Mouse (Mus musculus) CH12F3 (cell line): ENCODE data around the gene B4galt1.

Experiments used
- in situ Hi-C: fragments of 300-500 bp; cut with MboI; formaldehyde crosslinking; loops from 2 replicates; pipeline ENCODE4 v1.14.3; 2020; ENCODE audit warnings: low sequenced_read_pairs

Gene B4galt1

DNA sequence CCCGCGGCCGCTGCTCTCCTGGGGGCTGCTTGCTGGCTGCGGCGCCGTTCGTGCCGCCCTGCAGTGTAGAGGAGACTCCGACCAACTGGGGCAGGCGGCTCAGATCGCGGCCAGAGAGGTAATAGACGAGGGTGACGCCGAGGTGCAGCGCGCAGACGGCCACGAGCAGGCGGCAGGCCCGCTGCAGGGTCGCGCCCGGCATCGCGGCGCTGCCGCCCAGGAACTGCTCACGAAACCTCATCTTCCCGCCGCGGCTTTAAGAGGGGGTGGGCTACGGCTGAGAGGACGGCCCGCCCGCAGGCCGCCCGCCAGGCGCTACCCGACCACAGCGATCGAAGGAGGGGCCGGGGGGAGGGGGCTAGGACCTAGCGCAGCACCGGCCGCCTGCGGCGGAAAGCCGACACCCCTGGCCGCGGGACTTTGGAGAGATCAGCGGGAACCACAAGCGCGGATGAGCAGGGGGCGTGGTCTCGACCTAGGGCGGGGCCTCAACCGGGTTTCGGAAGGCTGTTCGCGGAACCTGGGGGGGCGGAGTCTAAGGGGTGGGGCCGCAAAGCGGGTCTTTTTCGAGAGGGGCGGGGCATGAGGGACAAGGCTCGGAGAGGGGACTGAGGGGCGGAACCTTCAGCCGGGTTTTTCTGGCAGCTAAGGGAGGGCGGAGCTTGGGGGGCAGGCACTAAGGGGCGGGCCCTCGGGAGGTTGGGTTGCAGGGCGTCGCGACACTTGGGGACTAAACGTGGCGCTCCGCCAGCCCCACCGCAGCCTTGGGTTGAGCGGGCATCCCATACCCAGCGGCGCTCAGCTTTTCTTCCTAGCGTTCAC lies at the start of gene B4galt1:
B4galt1 (minus strand) TSS at position 441 of the 822 bp plus-strand sequence.
- in situ Hi-C loops, result no loop called here

DNA sequence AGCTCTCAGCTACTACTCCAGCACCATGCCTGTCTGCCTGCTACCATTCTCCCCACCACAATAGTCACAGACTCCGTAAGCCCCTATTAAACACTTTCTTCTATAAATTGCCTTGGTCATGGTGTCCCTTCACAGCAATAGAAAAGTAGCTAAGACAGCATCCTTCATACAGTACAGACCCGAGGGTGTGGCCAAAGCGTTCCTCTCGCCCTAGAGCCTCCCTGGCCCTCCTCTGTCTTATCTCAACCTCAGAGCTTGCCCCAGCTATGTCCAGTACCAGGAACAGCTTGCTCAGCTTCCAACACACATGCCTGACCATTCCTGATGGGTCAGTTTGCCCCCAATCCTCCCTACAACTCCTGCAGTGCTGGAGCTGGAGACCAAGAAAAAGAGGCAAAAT lies 46.8 kb upstream of the B4galt1 start:
- in situ Hi-C loops, result no loop called here

DNA sequence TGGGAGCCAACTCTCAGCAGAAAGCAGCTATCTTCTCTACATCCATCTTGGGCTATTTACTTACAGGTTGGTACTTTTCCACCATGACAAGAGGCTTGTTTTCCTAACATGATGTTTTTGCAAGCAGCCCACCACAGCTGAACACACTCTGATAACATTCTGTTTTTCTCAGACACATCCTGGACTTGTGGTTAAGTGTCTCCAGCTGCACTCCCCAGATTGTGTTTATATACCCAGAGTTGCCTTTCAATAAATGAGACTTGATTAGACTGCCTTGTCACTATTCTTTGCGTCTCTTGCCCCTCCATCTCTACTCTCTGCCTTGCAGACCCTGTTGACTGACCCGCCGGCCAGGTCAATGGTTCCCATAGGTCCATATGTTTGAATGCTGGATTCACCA lies 46.3 kb upstream of the B4galt1 start:
- in situ Hi-C loops, result no loop called here

DNA sequence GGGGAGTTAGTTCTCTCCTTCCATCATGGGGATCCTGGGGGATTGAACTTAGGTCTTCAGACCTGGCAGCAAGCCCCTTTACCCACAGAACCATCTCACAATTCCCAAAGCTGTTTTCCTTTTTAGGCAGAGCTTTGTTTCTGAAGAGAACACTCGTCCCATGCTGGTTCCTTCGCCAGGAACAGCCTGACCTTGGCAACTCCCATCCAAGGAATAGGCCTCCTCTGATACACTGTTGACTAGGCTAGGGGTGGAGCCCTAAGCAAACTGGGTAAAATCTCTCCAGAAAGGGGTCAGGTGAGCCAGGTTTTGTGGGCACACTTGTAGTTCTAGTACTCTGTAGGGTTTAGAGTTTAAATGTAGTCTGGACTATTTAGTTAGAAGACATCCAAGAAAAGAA lies 45.5 kb upstream of the B4galt1 start:
- in situ Hi-C loops, result no loop called here

DNA sequence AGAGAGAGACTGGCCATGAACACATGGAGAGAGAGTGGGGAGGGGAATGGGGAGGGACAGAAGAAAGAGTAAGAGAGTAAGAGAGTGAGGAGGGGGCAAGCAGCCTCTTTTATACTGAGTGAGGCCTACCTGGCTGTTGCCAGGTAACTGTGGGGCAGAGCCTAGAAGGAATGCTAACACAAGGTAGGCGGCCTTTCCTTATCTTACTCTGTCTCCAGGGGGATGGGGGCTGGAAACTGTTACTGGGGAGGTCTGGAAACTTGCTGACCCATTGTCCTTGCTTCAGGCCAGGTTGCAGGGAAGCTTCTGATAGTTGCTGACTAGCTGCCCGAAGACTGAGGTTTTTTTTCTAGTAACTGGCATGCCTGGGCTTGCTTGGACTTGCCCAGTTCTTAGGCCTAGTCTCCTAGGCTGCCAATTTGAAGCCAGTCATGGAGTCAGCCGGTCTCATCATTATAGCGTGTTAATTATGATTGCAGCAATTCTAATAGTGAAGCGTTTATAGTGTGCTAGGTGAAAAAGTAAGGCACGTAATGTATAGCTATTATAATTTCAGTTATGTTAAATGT lies 44.8 kb upstream of the B4galt1 start:
- in situ Hi-C loops, result no loop called here

DNA sequence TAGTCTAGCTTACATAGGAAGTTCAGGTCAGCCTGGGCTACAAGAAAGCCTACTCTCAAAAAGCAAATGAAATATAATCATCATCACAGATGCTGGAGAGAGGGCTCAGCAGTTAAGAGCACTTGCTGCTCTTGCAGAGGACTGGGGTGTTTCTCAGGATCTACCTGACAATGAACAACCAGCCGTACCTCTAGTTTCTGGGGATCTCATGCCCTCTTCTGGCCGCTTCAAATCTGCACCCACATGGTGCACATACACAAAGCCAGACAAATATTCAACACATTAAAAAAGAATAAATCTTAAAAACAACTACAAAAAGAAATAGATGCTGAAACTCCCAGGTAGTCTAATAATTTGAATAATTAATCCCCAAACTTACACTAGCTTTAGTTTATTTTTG lies 41.8 kb upstream of the B4galt1 start:
- in situ Hi-C loops, result no loop called here

DNA sequence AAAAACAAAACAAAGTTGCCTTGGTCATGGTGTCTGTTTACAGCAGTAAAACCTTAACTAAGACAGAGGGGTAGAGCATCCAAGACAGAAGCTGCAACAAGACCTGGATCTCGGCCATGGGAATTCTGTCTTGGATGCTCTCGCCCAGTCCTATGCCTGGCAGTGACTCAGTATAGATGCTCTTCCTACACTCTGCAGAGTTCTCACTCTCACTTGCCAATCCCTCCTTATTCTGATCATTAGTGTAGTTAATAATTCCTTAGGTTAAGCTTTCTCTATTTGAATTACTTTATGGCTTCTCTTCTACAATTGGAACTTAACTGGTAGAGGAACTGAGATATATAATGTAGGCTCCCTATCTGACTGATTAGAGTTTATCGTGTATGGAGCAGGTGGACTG lies 41.3 kb upstream of the B4galt1 start:
- in situ Hi-C loops, result no loop called here

DNA sequence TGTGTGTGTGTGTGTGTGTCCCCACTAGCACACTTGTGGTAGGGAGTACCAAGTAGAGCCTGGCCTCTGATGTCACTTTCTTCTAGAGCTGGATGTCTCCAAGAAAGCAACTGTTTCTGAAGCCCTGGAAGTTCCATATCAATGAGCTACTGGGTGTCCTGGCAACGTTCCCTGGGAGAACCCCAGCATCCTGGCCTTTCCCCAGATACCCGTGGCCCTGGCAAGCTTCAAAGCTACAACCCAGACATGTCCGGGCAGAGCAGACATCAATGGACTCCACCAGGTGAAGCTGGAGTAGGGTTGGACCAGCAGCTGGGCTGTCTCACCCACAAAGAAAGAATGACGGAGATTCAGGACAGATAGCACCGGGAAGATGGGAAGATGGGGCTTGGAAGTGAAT lies 37.4 kb upstream of the B4galt1 start:
- in situ Hi-C loops, result no loop called here

DNA sequence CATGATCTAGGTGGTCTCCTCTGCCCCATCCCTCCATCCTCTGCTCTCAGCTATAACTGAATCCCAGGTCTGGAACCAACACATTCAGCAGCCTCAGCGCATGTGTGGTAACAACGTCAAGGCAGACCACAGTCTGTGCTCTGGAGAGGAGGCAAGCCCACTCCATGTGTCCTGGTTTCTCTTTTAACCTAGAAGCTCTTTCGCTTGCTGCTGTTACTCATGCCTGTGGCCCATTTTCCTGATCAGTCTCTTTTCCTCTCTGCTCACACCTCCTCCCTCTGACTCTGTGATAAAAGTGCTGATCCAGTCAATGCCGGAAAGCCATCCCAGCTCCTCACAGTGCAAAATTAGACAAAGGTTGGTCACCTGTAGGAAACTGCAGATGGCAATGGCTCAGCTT lies 36.2 kb upstream of the B4galt1 start:
- in situ Hi-C loops, result no loop called here

DNA sequence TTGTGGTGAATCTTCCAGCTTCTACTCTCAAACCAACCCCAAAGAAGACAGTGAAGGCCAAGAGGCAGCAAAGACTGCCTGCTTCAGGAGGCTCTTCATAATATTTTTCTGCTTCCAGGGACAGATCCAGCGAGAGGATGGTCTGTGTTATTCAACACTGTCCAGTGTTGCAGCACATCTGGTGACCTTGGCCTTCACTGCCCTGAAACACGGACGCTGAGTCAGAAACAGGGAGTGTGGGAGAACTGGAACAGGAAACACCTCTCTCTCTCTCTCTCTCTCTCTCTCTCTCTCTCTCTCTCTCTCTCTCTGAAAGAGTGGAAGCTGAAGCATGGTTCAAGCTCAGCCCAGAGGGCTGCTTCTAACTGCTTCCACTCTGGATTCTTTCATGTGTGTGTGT lies 35.4 kb upstream of the B4galt1 start:
- in situ Hi-C loops, result no loop called here

DNA sequence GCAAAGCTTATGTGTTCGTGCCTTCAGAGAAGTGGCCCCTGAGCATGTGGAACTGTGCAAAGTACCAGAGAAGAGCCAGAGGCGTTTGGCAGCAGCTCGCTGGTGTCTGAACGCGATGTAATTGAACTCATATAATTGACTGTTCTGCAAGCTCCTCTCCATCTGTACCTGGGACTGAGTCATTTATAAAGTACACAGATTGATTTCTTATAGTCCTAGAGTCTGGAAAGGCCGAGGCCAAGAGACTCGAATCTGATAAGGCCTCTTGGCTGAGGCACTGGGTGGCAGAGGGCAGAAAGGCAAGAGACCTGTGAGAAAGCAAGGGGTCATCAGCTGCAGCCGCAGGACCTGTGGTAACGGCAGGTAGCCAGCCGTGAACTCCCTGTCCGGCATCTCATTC lies 35.0 kb upstream of the B4galt1 start:
- in situ Hi-C loops, result no loop called here

DNA sequence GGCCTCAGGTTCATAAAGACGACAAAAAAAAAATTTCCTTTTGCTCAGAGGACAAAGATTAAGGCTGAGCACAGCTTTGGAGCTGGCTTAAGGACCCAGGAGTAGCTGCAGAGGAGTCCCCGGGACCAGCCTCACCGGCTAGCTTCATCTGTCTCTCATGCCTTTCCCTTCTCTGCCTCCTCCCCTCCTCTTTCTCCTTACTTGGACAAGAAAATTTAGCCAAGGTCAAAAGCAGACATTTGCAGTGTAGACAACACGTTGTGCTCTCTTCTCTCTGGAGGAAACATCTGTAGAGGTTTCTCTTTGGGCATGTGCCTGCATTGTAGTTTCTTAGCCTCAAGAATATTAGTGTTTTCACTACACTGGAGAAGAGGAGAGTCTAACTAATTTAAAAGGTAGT lies 32.1 kb upstream of the B4galt1 start:
- in situ Hi-C loops, result no loop called here

DNA sequence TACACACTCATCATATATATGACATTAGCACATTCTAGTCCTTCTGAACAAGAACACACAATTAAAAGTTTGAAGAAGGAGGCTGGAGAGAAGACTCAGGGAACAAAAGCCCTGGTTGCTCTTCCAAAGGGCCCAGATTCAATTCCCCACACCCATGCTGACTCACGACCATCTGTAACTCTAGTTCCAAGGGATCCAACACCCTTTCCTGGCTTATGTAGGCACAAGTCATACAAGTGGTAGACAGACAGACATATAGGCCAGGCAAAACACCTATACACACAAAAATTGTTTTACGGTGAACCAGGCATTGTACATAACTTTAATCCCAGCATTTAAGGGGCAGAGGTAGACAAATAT lies 31.3 kb upstream of the B4galt1 start:
- in situ Hi-C loops, result no loop called here

DNA sequence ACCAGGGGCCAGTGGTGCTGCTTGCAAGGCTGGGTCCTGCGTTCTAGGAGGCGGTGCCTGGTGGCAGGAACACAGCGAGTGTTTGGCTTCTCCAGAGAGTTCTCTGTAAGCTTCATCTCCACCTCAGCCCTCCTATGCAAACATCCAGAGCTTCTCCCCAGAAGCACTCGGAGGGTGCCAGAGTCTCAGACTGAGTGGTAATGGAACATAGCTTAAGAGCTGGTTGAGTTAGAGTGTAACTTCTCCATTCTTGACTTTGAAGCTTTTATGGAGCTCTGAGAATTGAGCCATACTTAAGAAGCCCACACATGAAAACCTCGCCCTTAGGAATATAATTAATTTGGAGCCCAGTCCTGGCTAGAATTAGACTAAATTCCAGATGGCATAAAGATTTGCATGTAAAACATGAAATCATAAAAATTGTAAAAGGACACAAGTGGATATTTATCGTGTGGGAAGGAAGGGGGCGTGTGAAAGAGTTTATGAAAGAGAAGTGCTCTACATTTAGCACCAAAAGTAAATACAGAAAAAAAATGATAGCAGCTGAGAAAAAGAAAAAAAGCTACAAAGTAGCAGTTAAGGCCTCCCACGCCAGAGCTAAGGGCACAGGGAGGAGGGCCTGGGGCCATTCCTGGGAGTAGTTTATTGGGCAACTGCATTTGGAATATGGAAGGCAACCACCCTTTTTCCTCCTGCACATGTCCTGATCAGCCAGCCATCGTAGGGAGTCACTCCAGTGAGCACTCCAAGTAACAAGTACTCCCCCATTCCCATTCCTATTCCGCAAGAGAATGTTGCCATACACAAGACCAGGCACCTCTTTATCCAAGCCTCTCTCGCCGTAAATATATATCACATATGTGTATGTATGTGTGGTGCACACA lies 30.7 kb upstream of the B4galt1 start:
- in situ Hi-C loops, result no loop called here

DNA sequence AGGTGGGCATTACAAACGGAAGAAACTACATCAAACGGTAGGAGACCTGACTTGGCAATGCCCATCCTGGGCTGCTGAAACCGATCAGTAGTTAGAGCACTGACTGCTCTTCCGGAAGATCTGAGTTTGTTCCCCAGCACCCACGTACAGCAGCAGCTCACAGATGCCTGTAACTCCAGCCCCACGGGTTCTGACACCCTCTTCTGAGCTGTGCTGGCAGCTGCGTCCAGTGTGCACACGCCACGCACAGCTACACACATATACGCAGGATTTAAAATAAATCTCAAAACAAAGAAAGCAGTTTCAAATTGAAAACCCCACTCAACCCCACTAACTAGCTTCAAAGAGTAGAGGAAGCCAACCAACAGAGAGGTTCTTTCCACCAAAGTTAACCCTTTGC lies 29.4 kb upstream of the B4galt1 start:
- in situ Hi-C loops, result no loop called here

DNA sequence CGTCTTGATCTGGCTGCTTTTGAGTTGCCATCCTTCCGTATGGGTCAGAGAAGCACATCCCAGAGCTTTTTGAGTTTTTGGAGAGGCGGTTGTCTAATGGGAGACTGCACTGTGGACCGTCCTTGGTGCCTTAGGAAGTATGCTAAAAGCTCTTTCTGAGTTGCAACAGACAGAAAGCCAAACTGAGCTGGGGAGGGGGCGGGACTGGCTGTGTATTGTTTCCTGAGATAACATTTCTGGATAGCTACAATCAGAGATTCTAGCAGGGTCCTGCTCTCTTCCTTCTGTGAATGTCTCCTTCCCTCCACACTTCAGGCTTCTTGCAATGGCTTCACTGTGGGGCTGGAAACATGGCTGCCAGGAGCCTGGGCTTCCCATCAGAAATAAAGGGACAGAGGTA lies 23.7 kb upstream of the B4galt1 start:
- in situ Hi-C loops, result no loop called here

DNA sequence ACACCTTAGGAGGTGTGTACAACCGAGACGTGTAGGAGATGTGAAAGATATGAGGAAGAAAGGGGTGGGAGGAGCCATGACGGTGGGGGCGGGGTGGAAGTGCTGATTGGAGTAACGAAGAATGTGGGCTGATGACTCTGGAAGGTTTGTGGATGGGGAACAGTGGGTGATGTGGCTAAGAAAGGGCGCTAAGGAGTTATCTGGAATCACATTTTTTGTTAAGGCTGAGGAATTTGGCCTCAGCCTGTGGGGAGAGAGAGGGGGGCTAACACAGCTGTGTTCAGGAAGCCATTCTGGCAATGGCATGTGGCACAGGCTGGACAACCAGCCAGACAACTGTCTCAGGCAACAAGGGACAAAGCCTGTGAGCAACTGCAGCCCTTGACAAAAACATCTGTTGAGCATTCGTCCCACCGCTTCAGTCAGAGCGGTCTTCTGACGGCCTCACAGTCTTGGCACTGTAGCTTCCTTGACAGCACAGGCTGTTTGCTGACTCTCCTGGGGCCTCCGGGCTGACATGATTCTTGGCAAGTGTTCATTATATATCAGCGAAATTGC lies 23.1 kb upstream of the B4galt1 start:
- in situ Hi-C loops, result no loop called here

DNA sequence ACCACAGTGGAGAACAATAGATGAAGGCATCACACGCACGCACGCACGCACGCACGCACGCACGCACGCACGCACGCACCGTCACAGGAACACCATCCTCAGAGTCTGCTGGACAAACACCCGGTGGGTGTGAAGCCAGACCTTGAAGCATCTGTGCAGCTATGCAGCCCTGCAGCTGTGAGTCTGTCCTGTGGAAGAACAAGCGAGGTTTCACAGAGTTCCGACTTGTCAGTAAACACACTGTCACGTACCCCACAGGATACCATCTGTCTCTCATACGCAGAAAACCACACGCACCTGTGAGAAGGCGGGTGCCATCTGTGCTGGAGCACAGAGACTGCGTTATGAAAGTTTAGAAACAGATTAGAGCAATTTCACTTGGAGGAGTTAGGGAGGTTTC lies 22.0 kb upstream of the B4galt1 start:
- in situ Hi-C loops, result no loop called here

DNA sequence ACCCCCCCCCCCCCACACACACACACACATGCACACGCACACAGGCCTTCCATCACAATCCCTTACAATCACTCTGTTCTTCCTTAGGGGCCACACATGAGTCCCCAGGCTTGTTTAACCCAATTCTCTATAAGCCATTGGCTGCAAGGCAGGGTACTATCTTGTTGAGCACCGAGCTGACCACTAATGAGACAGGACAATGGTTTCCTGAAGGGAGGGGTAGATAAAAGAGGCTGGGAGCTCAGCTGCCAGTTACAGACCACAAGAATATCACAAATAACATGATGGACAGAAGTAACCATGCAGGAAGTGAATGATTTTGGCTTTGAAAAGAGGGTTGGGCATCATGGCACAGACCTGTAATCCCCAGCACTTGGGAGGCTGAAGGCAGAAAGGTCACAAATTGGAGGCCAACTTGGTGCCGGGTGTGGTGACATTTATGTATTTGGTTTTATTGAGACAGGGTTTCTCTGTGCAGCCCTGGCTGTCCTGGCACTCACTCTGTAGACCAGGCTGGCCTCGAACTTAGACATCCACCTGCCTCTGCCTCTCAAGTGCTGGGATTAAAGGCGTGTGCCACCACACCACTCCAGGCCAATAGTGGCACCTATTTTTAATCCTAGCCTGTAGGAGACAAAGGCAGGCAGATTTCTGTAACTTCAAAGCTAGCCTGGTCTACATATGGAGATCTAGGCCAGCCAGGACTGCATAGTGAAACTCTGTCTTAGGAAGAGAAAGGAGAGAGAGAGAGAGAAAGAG lies 21.2 kb upstream of the B4galt1 start:
- in situ Hi-C loops, result no loop called here

DNA sequence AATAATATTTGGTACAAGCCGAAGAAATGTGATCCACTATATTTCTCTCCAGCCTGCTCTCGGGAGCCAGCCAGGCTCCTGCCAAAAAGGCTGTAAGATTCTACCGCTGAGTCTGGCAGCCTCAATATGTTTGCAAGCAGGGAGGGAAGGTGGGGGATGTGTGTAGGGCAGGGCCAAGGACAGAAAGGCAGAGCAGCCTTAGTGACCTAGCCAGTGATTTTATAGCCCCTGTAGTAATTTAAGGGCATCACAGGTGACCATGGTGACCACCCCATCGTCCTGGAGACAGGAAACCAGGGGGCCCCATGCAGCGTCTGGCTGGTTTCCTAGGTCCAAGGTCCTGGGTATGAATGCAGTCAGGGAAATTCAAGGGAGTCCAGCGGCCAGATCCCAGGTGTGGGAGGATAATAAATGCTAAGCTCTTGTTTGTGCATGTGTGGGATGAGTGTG lies 20.4 kb upstream of the B4galt1 start:
- in situ Hi-C loops, result no loop called here

DNA sequence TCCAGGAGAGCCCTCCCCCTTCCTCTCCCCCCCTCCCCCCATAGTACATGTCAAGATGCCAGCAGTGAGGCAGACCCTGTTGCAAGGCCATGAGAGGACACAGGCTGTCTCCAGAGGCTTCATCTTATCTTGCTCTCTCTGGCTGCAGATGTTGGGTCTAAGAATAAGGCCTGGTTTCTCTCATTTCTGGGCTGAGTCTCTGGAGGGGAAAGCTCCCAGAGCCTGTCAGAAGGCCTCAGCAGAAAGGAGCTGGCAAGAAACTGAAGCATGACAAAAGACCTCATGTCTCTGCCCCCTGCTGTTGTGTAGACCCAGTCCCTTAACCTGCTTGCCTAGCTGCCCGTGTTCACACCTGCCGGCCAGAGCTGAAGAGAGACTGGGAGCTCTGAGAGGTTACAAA lies 19.5 kb upstream of the B4galt1 start:
- in situ Hi-C loops, result no loop called here
